Mouse (Mus musculus) layer of hippocampus, adult 8-10 months (tissue): Measurements from ENCODE around the gene Tchp. TPM values are rescaled to one million over a fixed set of nuclear protein-coding genes. Genes with fewer than 3 reads are reported as not detected.

Source experiments
- DNase-seq, 2 experiments: peaks; one replicate each; pipeline ENCODE4 v3.0.0; 2022; ENCODE audit warnings: low spot score in 2 of 2
- total RNA-seq, 4 experiments: library from RNA; stranded (reverse); gene quantifications; 2 replicates each; pipeline ENCODE4 v1.2.4; 2022

Gene Tchp
- total RNA-seq, 4 experiments from 2014 or later, result 15.9 to 19.7 (median 17.2) TPM

DNA sequence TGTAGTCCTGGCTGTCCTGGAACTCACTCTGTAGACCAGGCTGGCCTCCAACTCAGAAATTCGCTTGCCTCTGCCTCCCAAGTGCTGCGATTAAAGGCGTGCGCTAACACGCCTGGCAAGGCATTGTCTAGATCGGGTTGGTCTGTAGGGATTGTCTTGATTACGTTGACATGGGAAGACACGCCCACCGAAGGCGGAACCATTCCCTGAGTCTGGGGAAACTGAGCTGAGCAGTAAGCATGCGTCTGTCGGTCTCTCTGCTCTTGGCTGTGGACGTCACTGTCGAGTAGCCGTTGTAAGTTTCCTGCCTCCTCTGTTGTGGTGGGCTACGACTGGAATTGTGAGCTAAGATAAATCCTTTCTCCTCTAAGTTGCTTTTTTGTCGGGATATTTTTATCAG is 10.6 kb upstream of the Tchp start:
- no peak for DNase-seq

DNA sequence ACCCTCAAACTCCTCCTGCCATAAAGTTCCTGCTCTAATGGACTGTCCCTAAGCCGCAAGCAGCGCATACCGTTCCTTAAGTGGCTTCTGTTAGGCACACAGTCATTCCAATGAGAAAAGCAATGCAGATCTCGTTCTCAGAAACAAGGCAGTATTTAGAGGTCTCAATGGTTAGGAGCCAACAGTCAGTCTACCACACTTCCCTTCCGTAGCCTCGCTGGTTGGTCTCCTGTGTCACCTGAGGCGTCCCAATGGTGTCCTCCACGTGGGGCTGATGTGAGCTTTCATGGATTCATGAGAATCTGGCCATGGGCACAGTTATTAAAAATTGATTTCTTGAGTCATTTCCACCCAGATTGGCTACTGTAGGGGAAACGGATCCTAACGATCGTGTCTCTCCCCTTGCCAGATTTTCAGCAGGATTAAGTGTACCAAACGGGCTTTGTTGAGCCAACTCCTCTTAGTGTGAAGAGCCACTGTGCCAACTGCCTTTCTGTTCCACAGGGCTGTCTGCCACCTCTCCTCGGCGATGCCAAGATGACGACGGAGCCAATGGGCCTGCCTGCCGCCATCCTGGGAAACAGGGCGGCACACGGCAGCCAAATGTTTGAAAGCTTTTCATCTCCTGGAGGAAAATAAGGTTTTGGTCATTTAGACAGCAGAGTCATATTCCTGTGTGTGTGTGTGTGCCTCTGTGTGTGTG is 9.4 kb upstream of the Tchp start:
- peak; percentile 83 to 84 for DNase-seq

DNA sequence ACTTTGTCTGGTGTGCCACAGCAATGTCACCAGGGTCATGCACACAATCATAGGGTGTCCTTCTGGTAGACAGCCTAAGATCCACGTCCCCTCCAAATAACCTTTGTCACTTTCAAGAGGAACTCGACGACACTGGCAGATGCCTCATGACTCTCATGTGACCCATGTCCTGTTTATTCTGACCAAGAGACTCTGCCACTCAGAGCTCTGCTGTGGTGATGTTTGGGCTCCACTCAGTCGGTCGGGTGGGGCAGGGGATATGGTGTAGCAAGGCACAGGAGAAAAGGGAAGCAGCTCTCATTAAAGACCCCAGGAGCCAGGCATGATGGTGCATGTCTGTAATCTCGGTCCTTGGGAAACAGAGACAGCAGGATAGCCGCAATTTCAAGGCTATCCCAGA is 8.5 kb upstream of the Tchp start:
- no peak for DNase-seq

DNA sequence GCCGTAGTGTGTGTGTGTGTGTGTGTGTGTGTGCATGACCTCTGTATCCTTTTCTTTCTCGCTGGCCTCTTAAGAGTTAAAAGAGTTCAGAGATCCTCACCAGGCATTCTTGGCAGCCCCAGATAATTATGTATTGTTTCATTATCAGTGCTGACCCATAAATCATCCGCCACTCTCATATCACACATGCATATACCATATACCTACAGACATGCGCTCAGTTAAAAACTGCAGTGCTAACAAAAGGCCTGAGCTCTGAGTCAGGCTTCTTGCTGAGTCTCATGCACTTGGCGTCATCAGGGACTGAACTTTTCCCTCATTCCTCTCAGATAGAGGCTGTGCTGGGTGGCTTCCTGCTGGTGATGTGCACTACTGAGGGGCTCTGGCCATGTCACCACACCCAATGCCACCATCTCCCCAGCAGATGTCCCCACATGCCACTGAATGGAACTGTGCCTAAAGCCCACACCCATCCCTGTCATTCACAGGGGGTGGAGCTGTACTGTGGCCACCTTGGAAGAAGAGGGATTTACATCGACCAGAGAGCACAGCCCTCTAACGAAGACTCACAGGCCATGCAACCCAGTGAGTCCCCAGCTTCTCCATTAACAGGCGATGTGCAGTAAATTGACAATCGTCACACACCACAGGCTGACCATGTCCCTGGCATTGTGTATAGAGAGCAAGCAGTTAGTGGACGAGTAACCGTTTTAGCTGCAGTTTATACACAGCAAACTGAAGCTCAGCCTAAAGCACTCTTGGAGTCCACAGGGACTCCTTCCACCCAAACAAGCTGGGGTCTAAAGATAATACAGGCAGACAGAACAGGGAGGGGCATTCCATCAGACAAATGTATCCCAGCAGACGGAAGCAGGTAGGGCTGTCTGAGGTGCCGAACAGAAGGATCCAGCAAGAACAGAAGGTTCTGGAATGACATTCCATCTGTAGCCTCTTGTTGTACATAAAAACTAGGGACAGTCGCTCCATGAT is 4.9 kb upstream of the Tchp start:
- DNase-seq, result no peak

DNA sequence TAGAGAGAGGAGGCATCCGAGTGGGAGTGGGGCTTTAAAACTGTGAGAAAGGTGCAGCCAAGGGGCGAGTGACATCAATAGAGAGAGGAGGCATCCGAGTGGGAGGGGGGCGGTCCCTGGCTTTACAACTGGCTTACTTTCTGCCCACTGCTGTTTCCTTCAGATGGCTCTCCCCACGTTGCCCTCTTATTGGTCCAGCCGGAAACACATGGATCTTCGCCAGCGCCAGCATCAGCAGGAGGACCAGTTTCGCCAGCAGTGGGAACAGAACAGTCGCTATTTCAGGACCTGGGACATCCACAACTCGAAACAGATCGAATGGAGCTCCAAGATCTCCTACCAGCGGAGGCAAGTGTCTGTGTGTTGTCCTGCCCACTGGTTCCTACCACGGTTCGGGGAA is 931 bp downstream of the Tchp start:
- DNase-seq, result no peak

DNA sequence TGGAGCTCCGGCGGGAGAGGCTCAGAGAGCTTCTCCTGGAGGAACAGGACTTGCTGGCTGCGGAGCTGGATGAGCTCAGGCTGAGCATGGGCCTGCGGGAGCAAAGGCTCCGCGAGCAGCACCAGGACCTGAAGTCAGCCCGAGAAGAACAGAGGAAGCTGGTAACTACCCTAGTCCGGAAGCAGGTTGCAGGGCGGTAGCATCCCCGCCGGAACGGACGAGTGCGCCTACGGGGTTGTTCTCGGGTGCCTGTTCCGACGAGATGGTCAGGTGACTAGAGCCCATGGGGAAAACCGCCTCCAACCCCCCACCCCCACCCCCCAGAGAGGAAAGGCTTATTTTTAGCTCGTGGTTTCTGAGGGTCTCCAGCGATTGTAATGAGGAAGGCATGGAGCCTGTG is 1.8 kb downstream of the Tchp start:
- no peak for DNase-seq

DNA sequence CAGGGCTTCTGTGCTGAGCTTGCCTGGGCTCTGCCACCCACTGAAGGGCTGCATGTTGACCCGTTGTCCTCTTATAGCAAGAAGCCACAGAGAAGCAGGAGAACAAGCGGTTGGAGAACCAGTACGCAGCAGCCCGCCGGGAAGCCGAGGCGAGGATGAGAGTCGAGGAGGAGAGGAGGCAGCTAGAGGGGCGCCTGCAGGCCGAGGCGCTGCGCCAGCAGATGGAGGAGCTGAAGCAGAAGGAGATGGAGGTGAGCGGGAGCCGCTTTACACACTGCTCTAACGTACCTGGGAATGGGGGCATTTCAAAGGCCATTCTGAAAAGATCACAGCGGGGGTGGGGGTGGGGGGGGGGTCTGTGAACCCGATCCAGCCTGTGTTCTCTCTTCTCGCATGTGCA is 7.0 kb downstream of the Tchp start:
- DNase-seq, result no peak

DNA sequence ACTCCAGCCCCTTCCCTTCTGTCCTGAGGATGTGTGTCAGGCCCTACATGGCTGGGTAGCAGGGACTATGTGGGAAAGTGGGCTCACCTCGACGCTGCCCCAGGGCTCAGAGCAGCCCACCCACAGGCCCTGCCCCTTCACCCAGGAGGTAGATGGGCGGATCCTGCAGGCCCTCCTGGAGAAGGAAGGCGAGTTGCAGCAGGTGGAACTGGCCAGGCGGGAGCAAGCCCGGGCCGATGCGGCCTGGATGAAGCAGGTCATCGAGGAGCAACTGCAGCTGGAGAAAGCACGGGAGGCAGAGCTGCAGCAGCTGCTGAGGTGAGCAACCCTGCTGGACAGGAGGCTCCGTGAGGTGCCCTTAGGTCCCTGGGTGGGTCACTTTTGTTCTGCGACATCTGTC is 9.7 kb downstream of the Tchp start:
- DNase-seq, result no peak

DNA sequence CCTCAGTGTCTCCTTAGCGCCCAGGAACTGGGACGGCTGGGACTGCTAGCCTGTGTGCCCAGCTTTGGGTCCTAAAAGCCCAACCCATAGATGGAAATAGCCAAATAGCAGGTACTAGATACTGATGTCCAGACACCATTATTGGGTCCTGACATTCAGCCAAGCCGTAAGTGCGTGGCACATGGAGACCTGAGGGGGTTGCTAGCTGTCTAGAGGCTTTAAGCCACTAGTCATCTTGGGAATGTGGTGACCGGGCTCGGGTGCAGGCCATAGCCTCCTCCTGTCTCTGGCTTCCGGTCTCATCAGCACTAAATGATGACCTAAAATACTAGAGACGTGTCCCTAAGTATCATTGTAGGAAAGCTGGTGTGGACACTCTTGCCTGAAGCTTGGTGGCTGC is 10.4 kb downstream of the Tchp start:
- DNase-seq, result no peak

DNA sequence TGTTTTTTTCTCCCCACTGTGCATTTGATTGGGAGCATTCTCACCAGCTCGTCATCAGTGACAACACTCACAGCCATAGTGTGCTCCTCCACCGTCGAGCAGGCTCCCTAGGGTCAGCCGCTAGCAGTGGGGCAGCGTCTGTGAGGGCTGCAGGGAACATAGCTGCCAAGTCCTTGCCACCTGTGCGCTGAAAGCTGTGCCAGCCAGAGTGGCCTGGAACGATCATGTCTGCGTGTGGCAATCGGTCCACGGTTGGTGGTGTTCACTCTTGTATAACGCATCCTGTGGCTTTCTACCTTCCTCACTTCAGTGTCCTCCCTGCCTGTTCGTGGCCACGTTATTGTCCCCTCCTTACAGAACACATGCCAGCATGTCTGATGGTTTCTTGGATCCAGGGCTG is 10.9 kb downstream of the Tchp start:
- no peak for DNase-seq

DNA sequence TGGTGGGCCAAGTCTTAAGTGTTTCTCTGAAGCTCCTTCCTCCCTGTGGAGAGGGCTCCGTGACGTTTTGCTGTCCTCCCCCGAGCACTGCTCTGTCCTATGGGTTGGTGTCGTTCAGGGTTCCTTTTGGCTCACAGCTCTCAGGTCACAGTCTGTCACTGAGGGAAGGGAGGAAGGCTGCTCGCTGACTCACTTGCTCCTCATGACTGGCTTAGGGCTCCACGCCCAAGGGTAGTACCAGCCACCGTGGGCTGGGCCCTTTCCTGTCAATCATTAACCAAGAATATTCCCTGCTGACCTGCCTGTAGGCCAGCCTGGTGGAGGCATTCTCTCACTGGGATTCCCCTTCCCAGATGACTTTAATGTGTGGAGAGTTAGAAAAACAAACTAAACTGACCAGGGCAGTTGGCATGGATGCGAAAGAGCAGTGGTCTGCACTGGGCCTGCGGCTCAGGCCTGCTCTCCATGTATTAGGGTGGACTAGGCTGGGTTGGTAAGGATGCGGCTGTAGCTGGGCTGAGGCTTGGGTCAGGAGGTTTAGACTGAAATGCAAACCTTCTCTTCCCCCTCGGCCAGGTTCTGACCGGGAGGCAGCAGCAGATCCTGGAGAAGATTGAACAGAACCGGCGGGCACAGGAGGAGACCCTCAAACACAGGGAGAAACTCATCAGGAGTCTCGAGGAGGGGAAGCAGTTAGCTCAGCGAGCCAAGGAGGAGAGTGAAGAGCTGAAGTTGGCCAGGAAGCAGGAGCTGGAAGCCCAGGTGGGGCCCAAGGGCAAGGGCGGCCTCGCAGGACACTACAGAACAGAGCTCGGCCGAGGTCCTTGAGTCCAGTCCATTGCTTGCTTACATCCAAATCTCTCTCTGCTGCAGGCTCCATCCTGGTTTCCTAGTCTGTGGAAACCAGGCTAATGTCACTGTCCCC is 11.7 kb downstream of the Tchp start:
- no peak for DNase-seq

DNA sequence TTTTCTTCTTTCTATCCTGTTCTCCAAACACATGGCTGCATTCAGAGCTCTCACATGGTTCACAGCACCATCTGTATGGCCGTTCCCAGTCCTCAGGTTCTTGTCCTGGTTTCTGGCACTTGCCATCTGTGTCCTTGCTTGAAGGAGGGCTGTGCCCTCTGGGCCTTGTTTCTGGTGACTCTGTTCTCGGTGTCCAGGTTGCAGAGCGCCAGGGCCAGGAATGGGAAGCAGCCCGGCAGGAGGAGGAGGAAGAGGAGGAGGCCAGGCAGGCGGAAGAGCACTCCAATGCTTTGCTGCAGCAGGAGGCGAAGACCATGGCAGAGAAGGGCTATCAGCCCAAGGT is 12.3 kb downstream of the Tchp start:
- no peak for DNase-seq

DNA sequence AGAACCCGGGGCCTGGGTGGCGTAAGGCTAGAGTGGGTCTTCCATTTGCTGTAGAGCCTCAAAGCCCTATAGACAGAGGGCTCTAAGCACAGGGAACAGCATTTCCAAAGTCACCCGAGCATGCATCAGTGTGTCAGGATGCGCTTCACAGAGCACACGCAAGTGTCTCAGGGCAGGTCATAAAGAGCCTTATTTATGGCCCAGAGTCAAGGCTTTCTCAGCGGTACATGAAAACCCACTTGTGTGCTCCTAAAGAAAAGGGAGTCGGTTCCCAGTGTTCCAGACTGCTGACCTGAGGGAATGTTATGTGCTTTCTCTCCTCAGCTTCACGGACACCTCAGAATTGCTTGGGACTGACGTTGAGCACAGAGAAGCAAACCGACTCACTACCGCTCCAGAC is 13.2 kb downstream of the Tchp start:
- DNase-seq, result no peak

DNA sequence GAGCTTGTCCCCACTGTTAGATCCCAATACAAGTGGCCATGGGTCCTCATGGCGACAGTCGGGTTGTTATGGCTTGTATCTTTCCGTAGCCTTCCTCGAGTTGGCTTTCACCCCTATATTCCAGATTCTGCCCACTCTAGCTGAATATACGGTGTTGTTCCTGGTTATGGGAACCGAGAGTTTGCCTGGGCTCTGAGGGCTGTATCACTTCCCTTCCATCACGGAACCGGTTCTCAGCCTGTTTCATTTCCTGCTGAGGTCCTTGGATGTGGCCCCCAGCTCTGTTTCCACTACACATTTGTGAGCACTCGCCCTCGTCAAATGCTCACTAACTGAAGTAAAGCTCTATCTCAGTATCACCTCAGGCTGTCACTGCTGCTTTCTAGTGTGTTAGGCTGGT is 14.4 kb downstream of the Tchp start:
- DNase-seq, result no peak

DNA sequence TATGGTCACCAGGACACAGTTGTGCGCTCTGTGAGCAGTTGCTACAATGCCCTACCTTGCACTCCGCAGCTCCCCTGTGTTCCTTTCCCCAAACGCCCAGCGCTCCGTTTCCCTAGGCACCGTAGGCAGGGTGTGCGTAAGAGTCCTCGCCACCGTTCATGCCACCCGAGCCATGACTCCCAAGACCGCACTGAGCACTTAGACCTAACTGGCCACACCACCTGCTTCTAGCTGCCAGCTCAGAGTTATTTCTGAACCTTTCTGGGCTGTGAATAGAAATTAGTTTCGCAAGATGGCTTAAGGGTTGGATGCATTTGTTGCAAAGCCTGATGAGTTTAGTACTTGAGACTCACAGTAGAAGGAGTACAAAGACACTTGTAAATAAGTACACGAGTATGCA is 15.3 kb downstream of the Tchp start:
- no peak for DNase-seq

DNA sequence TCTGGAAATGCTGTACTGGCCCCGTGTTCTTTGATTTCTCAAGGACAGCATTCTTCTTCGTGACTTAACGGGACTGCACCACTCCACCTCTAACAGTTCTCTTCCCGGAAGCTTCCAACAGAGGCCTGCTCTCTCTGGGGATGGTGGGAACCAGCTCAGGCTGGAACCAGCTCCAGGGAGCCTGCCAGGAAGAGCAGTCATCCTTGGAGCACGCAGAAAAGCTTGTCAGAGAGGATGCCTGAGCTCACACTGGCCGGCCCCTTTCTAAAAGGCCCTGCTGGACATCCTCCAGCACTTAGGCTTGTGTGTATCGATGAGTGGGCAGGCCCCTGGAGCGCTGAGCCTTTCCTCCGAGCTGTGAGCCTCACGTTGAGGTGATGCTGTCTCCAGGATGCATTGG is 20.6 kb downstream of the Tchp start:
- DNase-seq, result no peak

DNA sequence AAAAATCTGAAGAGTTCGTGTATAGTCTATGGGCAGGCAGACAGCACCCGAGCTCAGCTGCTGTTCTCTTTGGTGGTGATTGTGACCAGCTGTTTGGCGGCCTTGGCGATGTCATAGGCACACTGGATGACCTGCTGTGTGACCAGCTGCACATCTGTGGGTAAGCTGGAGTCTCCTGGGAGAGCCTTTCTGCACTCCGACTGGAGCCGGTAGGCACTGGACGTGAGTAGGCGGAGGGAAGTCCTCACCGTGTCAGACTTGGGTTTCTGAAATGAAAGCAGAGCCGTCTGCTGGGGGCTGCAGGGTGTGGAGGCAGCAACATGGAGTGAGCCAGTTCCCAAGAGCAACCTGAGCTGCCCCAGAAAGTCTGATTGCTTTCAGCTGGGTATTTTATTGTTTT is 22.6 kb downstream of the Tchp start:
- DNase-seq, result no peak

DNA sequence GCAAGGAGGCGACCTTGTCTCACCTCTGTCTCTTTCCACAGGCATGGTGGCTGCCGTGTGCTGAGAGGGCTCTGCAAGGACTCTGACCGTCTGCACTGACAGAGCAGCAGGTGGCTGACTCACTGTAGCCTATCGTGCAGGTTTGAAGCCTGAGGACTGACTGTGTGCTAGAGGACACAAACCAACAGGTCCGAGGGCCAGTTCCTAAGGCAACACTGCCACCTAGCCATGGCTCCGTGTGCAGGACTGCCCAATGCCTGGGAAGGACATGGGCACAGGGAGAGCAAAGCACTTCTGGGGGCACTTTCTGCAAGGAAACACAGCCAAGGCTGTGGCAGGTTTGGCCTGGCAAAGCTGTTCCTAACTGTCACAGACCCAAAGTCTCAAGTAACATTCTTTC is 23.9 kb downstream of the Tchp start:
- no peak for DNase-seq

DNA sequence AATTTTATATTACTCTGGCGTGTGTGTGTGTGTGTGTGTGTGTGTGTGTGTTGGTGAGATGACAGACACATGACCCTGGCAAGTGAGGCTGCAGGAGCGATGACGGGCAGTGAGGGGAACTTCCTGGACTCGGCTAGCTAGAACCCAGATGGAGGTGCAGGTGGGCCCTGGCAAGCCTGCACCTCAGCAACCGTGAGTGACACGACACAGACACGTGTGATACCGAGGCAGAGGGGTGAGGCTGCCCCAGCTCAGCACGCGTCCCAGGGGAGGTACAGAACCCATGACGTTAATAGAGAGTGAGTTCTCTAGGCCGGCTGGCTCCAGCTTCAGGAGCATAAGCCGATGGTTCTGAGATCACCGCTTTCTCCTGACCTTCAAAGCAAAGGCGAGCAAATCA is 24.4 kb downstream of the Tchp start:
- DNase-seq, result no peak

DNA sequence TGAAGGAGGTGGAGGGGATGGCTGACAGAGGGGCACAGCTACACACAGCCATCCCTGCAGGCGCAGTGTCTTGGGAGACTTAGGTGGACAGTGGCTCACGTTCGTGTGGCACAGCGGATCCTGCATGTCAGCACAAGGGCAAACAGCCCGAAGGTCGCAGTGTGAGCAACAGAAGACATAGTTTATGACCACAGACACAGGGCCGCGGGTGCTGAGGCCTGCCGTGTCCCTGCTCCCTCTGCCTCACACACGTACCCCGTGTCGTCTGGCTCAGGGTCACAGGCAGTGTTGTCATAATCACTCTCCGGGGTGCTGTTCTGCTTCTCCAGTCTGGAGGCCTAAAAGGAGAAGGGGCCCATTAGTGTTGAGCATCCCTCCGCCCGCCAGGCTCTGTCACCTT is 26.0 kb downstream of the Tchp start:
- DNase-seq, result no peak

DNA sequence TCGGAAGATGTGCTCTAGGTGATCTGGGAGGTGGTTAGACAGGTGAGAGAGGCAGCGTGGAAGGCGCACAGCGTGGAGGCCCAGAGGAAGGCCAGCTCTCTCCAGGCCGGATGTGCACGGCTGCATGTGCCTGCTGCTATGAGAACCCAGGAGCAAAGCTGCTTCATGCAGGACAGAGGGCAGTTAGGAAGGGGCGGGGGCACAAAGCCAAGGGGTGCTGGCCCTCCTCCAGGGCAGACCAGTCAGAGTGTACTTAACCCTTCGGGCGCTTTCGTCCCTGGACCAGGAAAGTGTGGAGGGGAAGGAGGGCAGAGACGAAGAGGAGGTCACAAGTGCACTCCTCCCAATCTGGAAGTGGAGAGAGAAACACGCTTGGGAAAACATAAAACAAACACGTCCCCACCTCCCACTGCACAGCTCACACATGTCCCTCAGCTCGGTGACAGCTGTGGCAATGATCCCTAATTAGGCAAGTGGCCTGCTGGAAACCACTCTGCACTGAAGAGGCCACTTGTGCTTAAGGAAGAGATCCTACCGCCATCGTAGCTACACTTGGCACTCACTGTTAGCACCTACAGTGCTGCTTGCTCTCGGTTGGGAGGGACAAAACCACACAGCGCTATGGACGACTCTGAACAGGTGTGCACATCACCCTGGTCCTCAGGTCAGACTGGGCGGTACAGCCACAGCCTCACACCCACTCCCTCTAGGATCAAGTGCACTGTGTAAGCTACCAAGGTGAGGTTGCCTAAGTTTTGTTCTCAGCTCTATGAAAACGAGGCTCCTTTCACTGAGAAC is 29.7 kb downstream of the Tchp start:
- DNase-seq, result no peak
